Mouse (Mus musculus) stomach, postnatal 0 days (tissue): ENCODE measurements around the gene Dbi.

Experiments used
- CTCF ChIP-seq: IDR thresholded peaks from 2 replicates; pipeline ENCODE4 v1.5.1; 2016; ENCODE audit warnings: antibody characterized with exemption, low read depth, mild to moderate bottlenecking, moderate library complexity
- EP300 ChIP-seq: optimal IDR thresholded peaks from 2 replicates; pipeline ENCODE3; 2016; ENCODE audit warnings: antibody characterized with exemption

- TF ChIP-seq CTCF: no peak
- no peak for TF ChIP-seq EP300
These were observed 1.9 kb upstream of the Dbi start for GRCm38 (mm10) chr1:120122634-120123383.
